Mouse (Mus musculus) liver, embryonic 14.5 days (tissue): ENCODE results near the gene Wnt6. TPM values are rescaled to one million over a fixed set of nuclear protein-coding genes. Genes with fewer than 3 reads are reported as not detected.

Source experiments
- ATAC-seq: fragments of 200-750 bp; cut with Nextera tagmentation; 2 replicates; pipeline ENCODE4 v1.8.0; 2017; ENCODE audit warnings: moderate number of reproducible peaks, mild to moderate bottlenecking, moderate library complexity; ENCODE audit not compliant: insufficient read depth
- DNase-seq, 3 experiments: peaks; one replicate each; pipeline ENCODE4 v3.0.0-alpha.2; 2012 to 2013; ENCODE audit warnings: low read depth in 3 of 3, low spot score in 3 of 3
- H3K27ac ChIP-seq: fragments of 300-500 bp; sonication (generic); 2 replicates; pipeline ENCODE4 v1.5.1; 2014; ENCODE audit warnings: moderate library complexity, mild to moderate bottlenecking, control low read depth, inconsistent platforms
- H3K27me3 ChIP-seq: fragments of 300-500 bp; sonication (generic); 2 replicates; pipeline ENCODE4 v1.6.1; 2014; ENCODE audit warnings: mild to moderate bottlenecking, low read length, moderate library complexity; ENCODE audit not compliant: control insufficient read depth, insufficient read depth
- H3K36me3 ChIP-seq: fragments of 300-500 bp; sonication (generic); replicated peaks from 2 replicates; pipeline ENCODE4 v1.6.1; 2014; ENCODE audit warnings: low read depth; ENCODE audit not compliant: control insufficient read depth, insufficient read depth
- H3K4me1 ChIP-seq, 2 experiments: fragments of 200-500 bp in 1 of 2; fragments of 300-500 bp in 1 of 2; sonication (generic) in 1 of 2; replicated peaks; 2 replicates each; pipeline ENCODE4 v1.6.1; 2012 to 2014; ENCODE audit warnings: antibody characterized with exemption in 1 of 2, inconsistent platforms in 1 of 2, low read length in 1 of 2; ENCODE audit not compliant: control insufficient read depth in 2 of 2, insufficient read depth in 2 of 2
- H3K4me2 ChIP-seq: fragments of 300-500 bp; sonication (generic); 2 replicates; pipeline ENCODE4 v1.6.1; 2014; ENCODE audit warnings: low read depth, mild to moderate bottlenecking, control low read depth, moderate library complexity
- H3K4me3 ChIP-seq, 2 experiments: fragments of 200-500 bp in 1 of 2; fragments of 300-500 bp in 1 of 2; sonication (generic) in 1 of 2; 2 replicates each; pipeline ENCODE4 v1.5.1; 2012 to 2014; ENCODE audit warnings: low read depth in 2 of 2, low read length in 2 of 2, mild to moderate bottlenecking in 2 of 2, control low read depth in 1 of 2, inconsistent platforms in 1 of 2, moderate library complexity in 1 of 2; ENCODE audit not compliant: insufficient read depth in 1 of 2
- H3K9ac ChIP-seq: fragments of 300-500 bp; sonication (generic); replicated peaks from 2 replicates; pipeline ENCODE4 v1.6.1; 2014; ENCODE audit warnings: mild to moderate bottlenecking, control low read depth, moderate library complexity
- H3K9me3 ChIP-seq: fragments of 300-500 bp; sonication (generic); 2 replicates; pipeline ENCODE4 v1.6.1; 2016; ENCODE audit warnings: low read length, mixed read lengths; ENCODE audit not compliant: control insufficient read depth
- CTCF ChIP-seq: IDR thresholded peaks from 2 replicates; pipeline ENCODE4 v1.5.1; 2016; ENCODE audit warnings: antibody characterized with exemption, low read depth, control low read depth
- EP300 ChIP-seq: IDR thresholded peaks from 2 replicates; pipeline ENCODE4 v1.6.1; 2016; ENCODE audit warnings: antibody characterized with exemption, low read depth
- WGBS: fragments of 180-500 bp; shearing (Covaris S2); extraction: QIAGEN DNeasy Blood & Tissue Kit; methylation state at CpG from one replicate; pipeline ENCODE4 v1.1.7; 2014; ENCODE audit not compliant: insufficient replicate concordance; 5-methylcytosine and 5-hydroxymethylcytosine counted together
- polyA plus RNA-seq, 2 experiments: library from polyadenylated mRNA; depleted of rRNA in 1 of 2; stranded (reverse) in 1 of 2; unstranded in 1 of 2; fragments of >200 nt; fragmentation: Nextera tagmentation in 1 of 2; extraction: Ambion mirVana in 1 of 2; gene quantifications; 2 replicates each; pipeline versions ENCODE4 v1.2.1 to v1.2.3; 2012 to 2014

Wnt6 gene
- polyA plus RNA-seq, 2 experiments, result 0.06 to 0.10 TPM

DNA sequence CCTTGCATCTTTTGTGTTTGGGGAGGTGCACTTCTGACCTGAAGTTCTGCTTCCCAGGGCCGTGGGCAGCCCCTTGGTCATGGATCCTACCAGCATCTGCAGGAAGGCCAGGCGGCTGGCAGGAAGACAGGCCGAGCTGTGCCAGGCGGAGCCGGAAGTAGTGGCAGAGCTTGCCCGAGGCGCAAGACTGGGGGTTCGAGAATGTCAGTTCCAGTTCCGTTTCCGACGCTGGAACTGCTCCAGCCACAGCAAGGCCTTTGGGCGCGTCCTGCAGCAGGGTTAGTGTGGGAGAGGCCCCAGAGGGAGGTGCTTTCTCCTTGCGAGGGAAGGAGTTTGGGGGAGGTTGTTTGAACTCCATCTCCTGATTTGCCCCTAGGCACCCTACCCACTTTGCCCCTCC, 10.4 kb downstream of the Wnt6 start:
- TF ChIP-seq CTCF, result no peak
- no peak for TF ChIP-seq EP300
- no peak for ATAC-seq
- Histone ChIP-seq H3K9me3 (no peaks in the 10 kb centered on the region), H3K4me2 (no peak overlapping the region), H3K4me1 (no peaks in the 10 kb centered on the region), H3K27me3 (peaks cover 47% of the 10 kb centered on the region), H3K27ac (no peak overlapping the region), H3K36me3 (no peaks in the 10 kb centered on the region), H3K4me3 (no peak overlapping the region), H3K9ac (no peak overlapping the region)
- no peak for DNase-seq
- 6% methylated on average over 14 of the region's 14 CpGs for WGBS

DNA sequence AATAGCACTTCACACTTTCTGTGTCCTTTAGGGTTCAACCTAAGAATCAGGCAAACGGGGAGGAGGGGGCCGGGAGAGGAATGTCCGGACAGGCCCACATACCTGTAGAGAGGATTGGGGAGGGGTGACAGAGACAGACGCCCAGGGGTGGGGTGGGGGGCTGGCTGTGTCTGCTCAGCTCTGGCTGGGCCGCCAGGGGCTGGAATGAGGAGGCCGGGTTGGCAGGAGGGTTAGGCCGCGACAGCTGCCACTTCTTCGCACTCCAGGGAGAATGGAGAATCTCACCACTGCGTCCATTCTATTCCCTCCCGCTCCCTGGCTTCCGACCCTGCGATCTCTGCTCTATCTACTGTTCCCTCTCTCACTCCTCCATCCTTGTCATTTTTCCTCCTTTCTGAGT, 11.9 kb downstream of the Wnt6 start:
- WGBS, result 3% methylated on average over 13 of the region's 13 CpGs
- TF ChIP-seq EP300 (no peak), CTCF (no peak)
- Histone ChIP-seq H3K27me3 (peaks cover 53% of the 10 kb centered on the region), H3K9ac (no peak overlapping the region), H3K9me3 (no peaks in the 10 kb centered on the region), H3K4me3 (no peak overlapping the region; a peak in 1 of 4 replicates), H3K4me1 (no peaks in the 10 kb centered on the region), H3K36me3 (no peaks in the 10 kb centered on the region), H3K4me2 (peak overlapping the region; percentile 43; the same call in 1 of the 2 replicates), H3K27ac (no peak overlapping the region)
- ATAC-seq (no peak), DNase-seq (no peak)

DNA sequence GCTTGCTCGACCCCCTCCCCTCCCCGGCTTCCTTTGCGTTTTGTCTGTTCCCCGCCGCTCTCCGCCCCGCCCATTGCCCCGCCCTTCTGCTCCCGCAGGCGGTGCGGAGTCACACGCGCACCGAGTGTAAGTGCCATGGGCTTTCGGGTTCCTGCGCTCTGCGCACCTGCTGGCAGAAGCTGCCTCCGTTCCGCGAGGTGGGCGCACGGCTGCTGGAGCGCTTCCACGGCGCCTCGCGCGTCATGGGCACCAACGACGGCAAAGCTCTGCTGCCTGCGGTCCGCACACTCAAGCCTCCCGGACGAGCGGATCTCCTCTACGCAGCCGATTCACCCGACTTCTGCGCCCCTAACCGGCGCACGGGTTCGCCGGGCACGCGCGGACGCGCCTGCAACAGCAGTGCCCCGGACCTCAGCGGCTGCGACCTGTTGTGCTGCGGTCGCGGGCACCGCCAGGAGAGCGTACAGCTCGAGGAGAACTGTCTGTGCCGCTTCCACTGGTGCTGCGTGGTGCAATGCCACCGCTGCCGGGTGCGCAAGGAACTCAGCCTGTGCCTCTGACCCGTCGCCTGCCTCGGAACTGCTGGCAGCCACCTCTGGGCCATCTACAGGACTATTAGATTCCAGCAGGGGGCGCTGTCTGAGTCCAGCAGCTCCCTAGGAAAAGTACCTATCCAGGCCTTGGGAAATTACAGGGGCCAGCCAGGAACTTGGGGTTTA, 12.5 kb downstream of the Wnt6 start:
- no peaks in the 10 kb centered on the region for H3K9me3 ChIP-seq
- ATAC-seq, result no peak

DNA sequence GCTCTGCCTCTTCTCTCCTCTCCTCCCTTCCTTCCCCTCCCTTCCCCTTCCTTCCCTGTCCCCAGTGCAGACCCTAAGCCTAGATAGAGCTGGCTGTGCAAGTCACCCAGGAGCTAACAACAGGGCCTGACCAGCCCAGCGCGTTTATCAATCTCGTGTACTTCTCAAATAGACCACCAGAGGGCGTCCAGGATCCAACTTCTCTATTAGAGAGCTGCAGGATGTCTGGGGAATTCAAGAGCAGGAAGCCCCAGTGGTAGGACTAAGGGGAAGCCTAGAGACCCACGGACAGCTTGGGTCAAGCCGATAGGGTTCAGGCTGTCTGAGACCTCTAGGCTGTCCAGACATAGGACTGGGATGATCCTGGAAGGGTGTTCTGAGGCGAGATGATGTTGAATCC, 16.2 kb downstream of the Wnt6 start:
- no peak overlapping the region for H3K27ac ChIP-seq
- peaks cover 64% of the 10 kb centered on the region for H3K27me3 ChIP-seq
- TF ChIP-seq EP300 (no peak), CTCF (peak; percentile 82)
- peak in 2 of 3 experiments; percentile 22 to 32 for DNase-seq
- H3K4me1 ChIP-seq, result no peaks in the 10 kb centered on the region
- no peaks in the 10 kb centered on the region for H3K36me3 ChIP-seq
- no peak overlapping the region for H3K4me3 ChIP-seq
- H3K4me2 ChIP-seq, result no peak overlapping the region
- H3K9me3 ChIP-seq, result no peaks in the 10 kb centered on the region
- 3% methylated on average over 7 of the region's 7 CpGs for WGBS
- no peak overlapping the region for H3K9ac ChIP-seq
- no peak for ATAC-seq

More for the DNA sequence above, 12.5 kb downstream of the Wnt6 start:
- H3K4me2 ChIP-seq, result peak overlapping the region; percentile 43
- no peak overlapping the region for H3K27ac ChIP-seq
- no peaks in the 10 kb centered on the region for H3K4me1 ChIP-seq
- 2% methylated on average over 67 of the region's 67 CpGs for WGBS
- no peak overlapping the region for H3K9ac ChIP-seq
- H3K27me3 ChIP-seq, result peaks cover 54% of the 10 kb centered on the region
- peak overlapping the region in 1 of 2 experiments; percentile 20; a peak in 2 of 4 replicates for H3K4me3 ChIP-seq
- DNase-seq, result no peak
- no peaks in the 10 kb centered on the region for H3K36me3 ChIP-seq
- no peak for TF ChIP-seq EP300
- TF ChIP-seq CTCF, result peak; percentile 65

DNA sequence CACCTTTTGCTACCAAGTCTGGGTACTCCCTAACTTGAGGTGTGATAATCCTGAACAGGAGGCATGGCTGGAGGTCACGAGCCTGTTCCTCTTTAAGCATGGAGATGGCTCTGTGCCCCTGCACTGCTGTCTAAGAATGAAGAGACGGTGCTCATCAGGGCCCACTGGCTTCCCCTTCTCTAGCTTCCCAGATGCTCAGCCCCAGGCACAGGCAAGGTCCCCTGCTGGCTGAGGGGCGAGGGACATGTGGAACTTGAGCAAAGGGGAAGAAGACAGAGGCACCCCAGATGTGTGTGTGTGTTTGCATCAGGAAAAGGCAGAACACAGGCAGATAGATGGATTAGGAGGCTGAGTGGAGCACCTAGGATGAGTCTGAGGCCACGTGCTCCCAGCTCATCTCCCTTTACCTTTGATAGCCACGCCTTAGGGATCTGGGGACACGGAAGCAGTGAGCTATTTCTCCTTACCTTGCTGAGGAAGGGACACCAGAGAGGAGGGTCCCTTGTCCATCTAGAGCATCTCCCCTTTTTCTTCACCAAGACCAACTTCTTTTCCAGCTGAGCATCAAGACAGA, 17.0 kb downstream of the Wnt6 start:
- Histone ChIP-seq H3K4me3 (no peak overlapping the region), H3K9ac (no peak overlapping the region), H3K4me1 (no peaks in the 10 kb centered on the region), H3K4me2 (no peak overlapping the region), H3K9me3 (no peaks in the 10 kb centered on the region), H3K27ac (no peak overlapping the region), H3K27me3 (peaks cover 64% of the 10 kb centered on the region), H3K36me3 (no peaks in the 10 kb centered on the region)
- DNase-seq (no peak), ATAC-seq (no peak)
- no peak for TF ChIP-seq EP300
- no peak for TF ChIP-seq CTCF
- 5% methylated on average over 6 of the region's 6 CpGs for WGBS
